Mouse (Mus musculus) kidney, embryonic 16.5 days (tissue): ENCODE data around the gene Flt3. TPM values are rescaled to one million over a fixed set of nuclear protein-coding genes. Genes with fewer than 3 reads are reported as not detected.

Experiments used
- ATAC-seq: fragments of 200-750 bp; cut with Nextera tagmentation; 2 replicates; pipeline ENCODE4 v1.8.0; 2017; ENCODE audit warnings: moderate TSS enrichment; ENCODE audit not compliant: low FRiP score, low TSS enrichment
- H3K27ac ChIP-seq: fragments of 300-500 bp; sonication (generic); 2 replicates; pipeline ENCODE4 v1.5.1; 2014; ENCODE audit warnings: low read length
- H3K27me3 ChIP-seq: fragments of 300-500 bp; sonication (generic); 2 replicates; pipeline ENCODE4 v1.6.1; 2014; ENCODE audit warnings: low read length, control low read depth, mixed read lengths; ENCODE audit not compliant: insufficient read depth
- H3K36me3 ChIP-seq: fragments of 300-500 bp; sonication (generic); 2 replicates; pipeline ENCODE4 v1.6.1; 2014; ENCODE audit warnings: low read length, control low read depth, mixed read lengths; ENCODE audit not compliant: insufficient read depth
- H3K4me1 ChIP-seq: fragments of 300-500 bp; sonication (generic); 2 replicates; pipeline ENCODE4 v1.6.1; 2014; ENCODE audit warnings: low read length, control low read depth, mixed read lengths; ENCODE audit not compliant: insufficient read depth
- H3K4me2 ChIP-seq: fragments of 300-500 bp; sonication (generic); replicated peaks from 2 replicates; pipeline ENCODE4 v1.6.1; 2014; ENCODE audit warnings: low read depth, low read length
- H3K4me3 ChIP-seq: fragments of 300-500 bp; sonication (generic); 2 replicates; pipeline ENCODE4 v1.5.1; 2014; ENCODE audit warnings: mild to moderate bottlenecking, low read length
- H3K9ac ChIP-seq: fragments of 300-500 bp; sonication (generic); replicated peaks from 2 replicates; pipeline ENCODE4 v1.6.1; 2014; ENCODE audit warnings: low read length
- H3K9me3 ChIP-seq: fragments of 300-500 bp; sonication (generic); 2 replicates; pipeline ENCODE4 v1.6.1; 2016; ENCODE audit warnings: low read length, control low read depth
- WGBS: fragments of 180-500 bp; shearing (Covaris S2); extraction: QIAGEN DNeasy Blood & Tissue Kit; methylation state at CpG from one replicate; pipeline ENCODE4 v1.1.7; 2014; 5-methylcytosine and 5-hydroxymethylcytosine counted together
- polyA plus RNA-seq: library from polyadenylated mRNA; unstranded; fragments of >200 nt; fragmentation: Nextera tagmentation; extraction: Ambion mirVana; gene quantifications from 2 replicates; pipeline ENCODE4 v1.2.1, GENCODE M21; 2015

Flt3 gene
- polyA plus RNA-seq, 1 experiment from 2014 or later = 0.06 TPM

- Histone ChIP-seq H3K4me2 (peak overlapping the region; percentile 40), H3K9ac (no peak overlapping the region), H3K36me3 (no peaks in the 10 kb centered on the region), H3K4me1 (peaks cover 10% of the 10 kb centered on the region), H3K27ac (no peak overlapping the region), H3K4me3 (peak overlapping the region; percentile 12; the same call in 1 of the 2 replicates), H3K9me3 (no peaks in the 10 kb centered on the region), H3K27me3 (peaks cover 93% of the 10 kb centered on the region)
- 9% methylated on average over 4 of the region's 4 CpGs for WGBS
- no peak for ATAC-seq
Measured at GRCm38 (mm10) chr5:147300001-147300363, 100.3 kb downstream of the Flt3 start.

- peak overlapping the region; percentile 12 for H3K4me3 ChIP-seq
- peaks cover 10% of the 10 kb centered on the region for H3K4me1 ChIP-seq
- peak overlapping the region; percentile 40 for H3K4me2 ChIP-seq
- no peaks in the 10 kb centered on the region for H3K9me3 ChIP-seq
- H3K36me3 ChIP-seq = no peaks in the 10 kb centered on the region
- H3K9ac ChIP-seq = no peak overlapping the region
- no peak overlapping the region for H3K27ac ChIP-seq
- ATAC-seq = peak; percentile 83
- peaks cover 93% of the 10 kb centered on the region for H3K27me3 ChIP-seq
- WGBS = under 1% methylated on average over 41 of the region's 41 CpGs
Measured at GRCm38 (mm10) chr5:147299255-147300000, 100.9 kb downstream of the Flt3 start.

DNA sequence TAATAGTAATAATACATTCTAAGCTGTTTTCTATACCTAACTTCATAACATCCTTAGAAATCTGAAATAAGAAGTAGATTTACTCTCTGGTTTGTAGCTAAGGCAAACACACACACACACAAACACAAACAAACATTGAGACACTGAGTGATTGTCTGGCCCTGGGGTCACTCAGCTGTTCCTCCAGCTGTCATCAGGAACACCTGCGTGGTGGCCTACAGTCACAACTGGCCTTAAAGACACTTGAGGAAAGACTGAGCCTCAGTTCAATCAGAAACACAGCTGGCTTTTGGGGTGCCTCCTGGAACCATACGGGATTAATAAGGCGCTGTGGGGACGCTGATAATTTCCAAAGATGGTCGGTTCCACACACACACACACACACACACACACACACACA, 103.0 kb downstream of the Flt3 start:
- Histone ChIP-seq H3K36me3 (no peaks in the 10 kb centered on the region), H3K9ac (no peak overlapping the region), H3K27ac (no peak overlapping the region), H3K27me3 (peaks cover 92% of the 10 kb centered on the region), H3K4me3 (no peak overlapping the region), H3K4me2 (no peak overlapping the region), H3K4me1 (peaks cover 17% of the 10 kb centered on the region), H3K9me3 (no peaks in the 10 kb centered on the region)
- ATAC-seq = no peak
- 82% methylated on average over 5 of the region's 5 CpGs for WGBS

GRCm38 (mm10) chr5:147294121-147294520, 106.2 kb downstream of the Flt3 start:
- Histone ChIP-seq H3K9me3 (no peaks in the 10 kb centered on the region), H3K4me1 (peaks cover 14% of the 10 kb centered on the region), H3K4me3 (no peak overlapping the region), H3K9ac (no peak overlapping the region), H3K27me3 (peaks cover 61% of the 10 kb centered on the region), H3K4me2 (no peak overlapping the region), H3K36me3 (no peaks in the 10 kb centered on the region), H3K27ac (no peak overlapping the region)
- WGBS = 29% methylated on average over 20 of the region's 20 CpGs
- no peak for ATAC-seq

GRCm38 (mm10) chr5:147293127-147293910, 107.0 kb downstream of the Flt3 start:
- Histone ChIP-seq H3K9ac (no peak overlapping the region), H3K36me3 (no peaks in the 10 kb centered on the region), H3K27me3 (peaks cover 53% of the 10 kb centered on the region), H3K4me1 (peaks cover 14% of the 10 kb centered on the region), H3K4me3 (no peak overlapping the region), H3K4me2 (0 out of 2 replicates have a peak overlapping the region, but pooled peaks have one; percentile 33), H3K9me3 (no peaks in the 10 kb centered on the region), H3K27ac (no peak overlapping the region)
- peak; percentile 85 for ATAC-seq
- 27% methylated on average over 18 of the region's 18 CpGs for WGBS

GRCm38 (mm10) chr5:147292506-147293120, 107.7 kb downstream of the Flt3 start:
- H3K36me3 ChIP-seq = no peaks in the 10 kb centered on the region
- peaks cover 46% of the 10 kb centered on the region for H3K27me3 ChIP-seq
- H3K9ac ChIP-seq = no peak overlapping the region
- peaks cover 14% of the 10 kb centered on the region for H3K4me1 ChIP-seq
- peak overlapping the region; percentile 33 for H3K4me2 ChIP-seq
- 37% methylated on average over 13 of the region's 13 CpGs for WGBS
- 0 out of 2 replicates have a peak, but pooled peaks have one; percentile 49 for ATAC-seq
- H3K27ac ChIP-seq = no peak overlapping the region
- no peak overlapping the region for H3K4me3 ChIP-seq
- no peaks in the 10 kb centered on the region for H3K9me3 ChIP-seq

GRCm38 (mm10) chr5:147291764-147292505, 108.4 kb downstream of the Flt3 start:
- WGBS = 28% methylated on average over 16 of the region's 16 CpGs
- Histone ChIP-seq H3K4me2 (peak overlapping the region; percentile 33), H3K36me3 (no peaks in the 10 kb centered on the region), H3K4me3 (no peak overlapping the region), H3K4me1 (peaks cover 14% of the 10 kb centered on the region), H3K27me3 (peaks cover 40% of the 10 kb centered on the region), H3K9me3 (no peaks in the 10 kb centered on the region), H3K9ac (no peak overlapping the region), H3K27ac (no peak overlapping the region)
- ATAC-seq = no peak

DNA sequence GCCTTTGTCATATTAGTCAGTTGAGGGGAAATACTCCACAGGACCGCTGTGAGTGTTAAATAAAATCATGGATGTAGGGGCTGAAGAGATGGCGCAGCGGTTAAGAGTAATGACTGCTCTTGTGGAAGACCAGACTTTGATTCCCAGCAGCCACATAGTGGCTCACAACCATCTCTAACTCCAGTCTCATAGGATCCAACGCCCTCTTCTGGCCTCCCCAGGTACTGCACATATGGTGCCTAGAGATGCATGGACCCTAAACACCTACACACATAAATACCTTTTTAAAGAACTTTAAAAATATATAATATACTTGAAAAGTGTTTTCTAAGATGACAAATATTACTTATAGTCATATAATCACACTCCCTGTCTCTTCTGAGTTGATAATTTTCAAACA, 115.9 kb downstream of the Flt3 start:
- no peak for ATAC-seq
- peaks cover 43% of the 10 kb centered on the region for H3K27me3 ChIP-seq
- 74% methylated on average over 4 of the region's 4 CpGs for WGBS

More for the DNA sequence above, 115.9 kb downstream of the Flt3 start:
- Histone ChIP-seq H3K36me3 (no peaks in the 10 kb centered on the region), H3K4me3 (no peak overlapping the region), H3K9me3 (no peaks in the 10 kb centered on the region), H3K27ac (no peak overlapping the region), H3K9ac (no peak overlapping the region), H3K4me2 (no peak overlapping the region), H3K4me1 (no peaks in the 10 kb centered on the region)
